Mouse (Mus musculus): ENCODE measurements around the gene Fthl17d. TPM values are rescaled to one million over a fixed set of nuclear protein-coding genes. Genes with fewer than 3 reads are reported as not detected.
"Not testable (repeated sequence)": the region's sequence is repeated elsewhere in the genome, so short reads cannot be mapped to it uniquely, and the experiment has no call there.

Gene Fthl17d
- not detected in 2 replicates for polyA plus RNA-seq (2015; fragmentation: Nextera tagmentation; extraction: Ambion mirVana)

DNA sequence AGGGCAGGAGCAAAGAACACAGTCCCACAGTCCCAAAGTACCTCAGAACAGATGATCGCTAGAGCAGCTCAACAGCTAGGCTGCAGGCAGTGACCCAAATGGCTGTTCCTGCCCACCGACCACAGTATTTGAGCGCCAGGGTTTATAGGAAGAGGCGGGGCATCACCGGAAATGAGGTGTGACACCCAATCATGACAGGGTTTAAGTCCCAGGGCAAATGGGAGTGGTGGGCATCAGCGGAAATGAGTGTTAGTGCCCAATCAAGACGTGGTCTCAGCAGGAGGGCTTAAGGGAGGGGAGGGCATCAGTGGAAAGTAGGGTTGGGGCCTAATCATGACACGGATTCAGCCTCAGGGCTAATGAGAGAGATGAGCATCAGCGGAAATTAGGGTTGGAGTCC lies at the start of gene Fthl17d:
TSS of gene Fthl17d (minus strand) at position 101 of the 400 bp plus-strand sequence.
- not testable (repeated sequence) for H3K27ac ChIP-seq; H3K27me3 ChIP-seq; H3K4me2 ChIP-seq; H3K36me3 ChIP-seq; ATAC-seq (ENCODE audit: insufficient number of reproducible peaks, insufficient read depth, low FRiP score, low TSS enrichment, low read depth); H3K4me1 ChIP-seq; H3K9ac ChIP-seq; H3K4me3 ChIP-seq; H3K9me3 ChIP-seq
- no CpG with 5 or more reads among the region's 9 CpGs for WGBS

- not testable (repeated sequence) for H3K9me3 ChIP-seq; H3K4me2 ChIP-seq; H3K27me3 ChIP-seq; H3K9ac ChIP-seq; H3K36me3 ChIP-seq; H3K4me1 ChIP-seq; H3K27ac ChIP-seq; H3K4me3 ChIP-seq; ATAC-seq (ENCODE audit: insufficient number of reproducible peaks, insufficient read depth, low FRiP score, low TSS enrichment, low read depth)
- WGBS: 100% methylated on average over 1 of the region's 10 CpGs
These were observed 46.6 kb upstream of the Fthl17d start, which contains the start of gene Fthl17e for GRCm38 (mm10) chrX:9033193-9033592. TSS of gene Fthl17e (plus strand) at chrX:9033493.

DNA sequence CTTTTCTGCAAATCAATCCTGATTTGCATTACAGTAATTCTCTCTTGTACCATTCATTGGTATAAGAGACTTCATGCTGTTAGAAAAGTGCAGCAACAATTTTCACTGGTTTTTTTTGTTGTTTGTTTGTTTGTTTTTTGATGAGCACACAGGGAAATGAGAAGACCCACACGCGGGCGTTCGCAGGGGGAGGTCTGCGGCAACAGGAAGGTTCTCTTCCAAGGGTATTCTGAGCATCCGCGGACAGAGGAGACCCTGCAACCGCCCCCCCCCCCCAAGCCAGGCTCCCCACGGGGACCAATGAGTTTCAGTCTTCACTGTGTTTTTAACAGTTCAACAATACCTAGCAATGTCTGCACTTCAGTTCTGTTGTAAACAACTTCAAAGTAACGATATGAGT lies 32.9 kb upstream of the Fthl17d start:
- Histone ChIP-seq H3K36me3 (no peaks in the 10 kb centered on the region), H3K9ac (no peak overlapping the region), H3K27ac (no peak overlapping the region), H3K4me3 (no peak overlapping the region), H3K9me3 (no peaks in the 10 kb centered on the region), H3K27me3 (no peaks in the 10 kb centered on the region), H3K4me1 (no peaks in the 10 kb centered on the region), H3K4me2 (no peak overlapping the region)
- 60% methylated on average over 10 of the region's 10 CpGs for WGBS
- ATAC-seq (ENCODE audit: insufficient number of reproducible peaks, insufficient read depth, low FRiP score, low TSS enrichment, low read depth): no peak

GRCm38 (mm10) chrX:9016079-9016478 lies 29.5 kb upstream of the Fthl17d start:
- WGBS: 50% methylated on average over 1 of the region's 1 CpGs
- no peaks in the 10 kb centered on the region for H3K27me3 ChIP-seq
- H3K36me3 ChIP-seq: no peaks in the 10 kb centered on the region
- H3K9me3 ChIP-seq: no peaks in the 10 kb centered on the region
- no peak overlapping the region for H3K9ac ChIP-seq
- no peak overlapping the region for H3K4me2 ChIP-seq
- H3K4me1 ChIP-seq: no peaks in the 10 kb centered on the region
- no peak overlapping the region for H3K4me3 ChIP-seq
- ATAC-seq (ENCODE audit: insufficient number of reproducible peaks, insufficient read depth, low FRiP score, low TSS enrichment, low read depth): no peak
- H3K27ac ChIP-seq: no peak overlapping the region

GRCm38 (mm10) chrX:8976459-8976858 lies 10.1 kb downstream of the Fthl17d start, which contains the start of gene Fthl17c:
TSS of gene Fthl17c (minus strand) at chrX:8976559.
- not testable (repeated sequence) for H3K27ac ChIP-seq, H3K4me3 ChIP-seq
- no CpG with 5 or more reads among the region's 11 CpGs for WGBS

DNA sequence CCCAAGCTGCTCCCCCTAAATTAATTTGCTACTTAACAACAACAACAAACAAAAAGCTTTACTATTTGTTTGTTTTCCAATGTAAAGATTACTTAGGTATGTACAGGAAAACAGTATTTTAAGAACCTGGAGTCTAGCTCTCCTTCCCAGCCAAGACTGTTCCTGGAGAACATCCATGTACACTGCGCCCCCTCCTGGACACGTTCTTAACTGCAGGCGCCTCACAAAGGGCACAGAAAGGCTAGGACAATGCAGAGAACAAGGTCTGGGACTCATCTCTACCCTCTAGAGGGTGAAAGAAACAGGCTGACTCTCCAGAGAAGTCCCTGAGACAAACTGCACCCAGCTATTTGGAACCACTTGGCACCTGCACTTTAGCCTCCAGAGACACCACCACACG lies 21.9 kb downstream of the Fthl17d start:
- H3K36me3 ChIP-seq; H3K27me3 ChIP-seq; ATAC-seq (ENCODE audit: insufficient number of reproducible peaks, insufficient read depth, low FRiP score, low TSS enrichment, low read depth); H3K9ac ChIP-seq; H3K4me2 ChIP-seq; H3K27ac ChIP-seq; H3K4me3 ChIP-seq; H3K9me3 ChIP-seq; H3K4me1 ChIP-seq: not testable (repeated sequence)
- WGBS: 41% methylated on average over 4 of the region's 4 CpGs

More at GRCm38 (mm10) chrX:8976459-8976858, 10.1 kb downstream of the Fthl17d start, which contains the start of gene Fthl17c:
- not testable (repeated sequence) for H3K27me3 ChIP-seq; H3K36me3 ChIP-seq; H3K9me3 ChIP-seq; H3K4me1 ChIP-seq; H3K9ac ChIP-seq; H3K4me2 ChIP-seq; ATAC-seq (ENCODE audit: insufficient number of reproducible peaks, insufficient read depth, low FRiP score, low TSS enrichment, low read depth)

- WGBS: 85% methylated on average over 4 of the region's 11 CpGs
- not testable (repeated sequence) for ATAC-seq (ENCODE audit: insufficient number of reproducible peaks, insufficient read depth, low FRiP score, low TSS enrichment, low read depth); H3K27me3 ChIP-seq; H3K4me2 ChIP-seq; H3K36me3 ChIP-seq; H3K9me3 ChIP-seq; H3K4me3 ChIP-seq; H3K27ac ChIP-seq; H3K9ac ChIP-seq; H3K4me1 ChIP-seq
These were observed 23.7 kb downstream of the Fthl17d start, which contains the start of gene Fthl17b for GRCm38 (mm10) chrX:8962875-8963274. TSS of gene Fthl17b (minus strand) at chrX:8962975.

- not testable (repeated sequence) for H3K36me3 ChIP-seq; H3K4me1 ChIP-seq; H3K9ac ChIP-seq; H3K9me3 ChIP-seq; ATAC-seq (ENCODE audit: insufficient number of reproducible peaks, insufficient read depth, low FRiP score, low TSS enrichment, low read depth); H3K27me3 ChIP-seq; H3K4me3 ChIP-seq; H3K4me2 ChIP-seq; H3K27ac ChIP-seq
- WGBS: 22% methylated on average over 7 of the region's 7 CpGs
These were observed 38.3 kb downstream of the Fthl17d start for GRCm38 (mm10) chrX:8948130-8948805.

DNA sequence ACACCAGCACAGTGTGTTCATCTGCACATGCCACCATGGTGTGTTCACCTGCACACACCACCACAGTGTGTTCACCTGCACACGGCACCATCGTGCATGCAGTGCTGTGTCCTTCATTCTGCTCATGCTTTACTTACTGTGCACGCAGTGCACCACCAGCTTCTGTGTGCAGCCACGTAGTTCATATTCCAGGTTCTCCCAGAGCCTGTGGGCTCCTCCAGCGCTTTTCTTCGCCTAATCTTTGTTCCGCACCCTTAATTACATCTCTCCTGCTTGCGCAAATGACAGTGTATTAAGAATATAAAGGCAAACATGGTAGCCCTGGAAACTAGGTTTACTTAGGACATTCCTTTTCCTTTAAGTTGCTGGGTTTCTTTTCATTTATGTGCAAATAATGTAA lies 42.5 kb downstream of the Fthl17d start:
- H3K4me2 ChIP-seq: no peak overlapping the region
- no peak overlapping the region for H3K27ac ChIP-seq
- H3K9me3 ChIP-seq: no peaks in the 10 kb centered on the region
- no peaks in the 10 kb centered on the region for H3K4me1 ChIP-seq
- no peaks in the 10 kb centered on the region for H3K27me3 ChIP-seq
- H3K4me3 ChIP-seq: no peak overlapping the region
- WGBS: 81% methylated on average over 8 of the region's 8 CpGs
- no peaks in the 10 kb centered on the region for H3K36me3 ChIP-seq
- H3K9ac ChIP-seq: no peak overlapping the region
- ATAC-seq (ENCODE audit: insufficient number of reproducible peaks, insufficient read depth, low FRiP score, low TSS enrichment, low read depth): no peak

Other genes starting within 250 kb of the Fthl17d start
- gene Ssx9, start 238.3 kb downstream of the Fthl17d start, polyA plus RNA-seq (2015; fragmentation: Nextera tagmentation; extraction: Ambion mirVana): not detected in 2 replicates
- gene Ssxb5, start 183.1 kb downstream of the Fthl17d start, polyA plus RNA-seq (2015; fragmentation: Nextera tagmentation; extraction: Ambion mirVana): not detected in 2 replicates
- not detected in 2 replicates for gene Gm6592, start 142.8 kb downstream of the Fthl17d start, polyA plus RNA-seq (2015; fragmentation: Nextera tagmentation; extraction: Ambion mirVana)
- gene Gm5751, start 112.5 kb downstream of the Fthl17d start, polyA plus RNA-seq (2015; fragmentation: Nextera tagmentation; extraction: Ambion mirVana): not detected in 2 replicates
- gene B630019K06Rik, start 94.4 kb downstream of the Fthl17d start, polyA plus RNA-seq (2015; fragmentation: Nextera tagmentation; extraction: Ambion mirVana): 4.8 and 5.5 TPM in 2 replicates
- gene Fthl17b, start 23.8 kb downstream of the Fthl17d start, polyA plus RNA-seq (2015; fragmentation: Nextera tagmentation; extraction: Ambion mirVana): not detected in 2 replicates
- not detected in 2 replicates for gene Fthl17c, start 10.2 kb downstream of the Fthl17d start, polyA plus RNA-seq (2015; fragmentation: Nextera tagmentation; extraction: Ambion mirVana)
- not detected in 2 replicates for gene Fthl17e, start 46.7 kb upstream of the Fthl17d start, polyA plus RNA-seq (2015; fragmentation: Nextera tagmentation; extraction: Ambion mirVana)
- gene Fthl17f, start 76.3 kb upstream of the Fthl17d start, polyA plus RNA-seq (2015; fragmentation: Nextera tagmentation; extraction: Ambion mirVana): not detected in 2 replicates
- not detected in 2 replicates for gene 4930402K13Rik, start 117.8 kb upstream of the Fthl17d start, polyA plus RNA-seq (2015; fragmentation: Nextera tagmentation; extraction: Ambion mirVana)
- 1.1 and 2.0 TPM in 2 replicates for gene Lancl3, start 213.1 kb upstream of the Fthl17d start, polyA plus RNA-seq (2015; fragmentation: Nextera tagmentation; extraction: Ambion mirVana)